Mouse (Mus musculus) heart, adult 2 months (tissue): ENCODE data around the gene Rgl1. TPM values are rescaled to one million over a fixed set of nuclear protein-coding genes. Genes with fewer than 3 reads are reported as not detected.

ENCODE experiments used
- DNase-seq, 2 experiments: peaks; one replicate each; pipeline ENCODE4 v3.0.0; 2021
- H3K27ac ChIP-seq: fragments of 200-600 bp; 2 replicates; pipeline ENCODE4 v1.8.1; 2022
- H3K27me3 ChIP-seq: fragments of 200-500 bp; 2 replicates; pipeline ENCODE4 v1.6.1; 2012; ENCODE audit warnings: mild to moderate bottlenecking, low read length, inconsistent platforms, mixed read lengths; ENCODE audit not compliant: control insufficient read depth, insufficient read depth
- H3K36me3 ChIP-seq: fragments of 200-500 bp; 2 replicates; pipeline ENCODE4 v1.6.1; 2012; ENCODE audit warnings: low read length, inconsistent platforms; ENCODE audit not compliant: control insufficient read depth, insufficient read depth
- H3K4me1 ChIP-seq: fragments of 200-500 bp; 2 replicates; pipeline ENCODE4 v1.6.1; 2011; ENCODE audit warnings: low read length; ENCODE audit not compliant: control insufficient read depth, insufficient read depth
- H3K4me3 ChIP-seq: fragments of 200-600 bp; 2 replicates; pipeline ENCODE4 v1.8.1; 2022
- H3K79me2 ChIP-seq: fragments of 200-500 bp; replicated peaks from 2 replicates; pipeline ENCODE4 v1.6.1; 2012; ENCODE audit warnings: mild to moderate bottlenecking, inconsistent platforms, low read length, moderate library complexity, mixed read lengths; ENCODE audit not compliant: control insufficient read depth, insufficient read depth
- H3K9ac ChIP-seq: fragments of 200-500 bp; 2 replicates; pipeline ENCODE4 v1.6.1; 2012; ENCODE audit warnings: low read depth, mild to moderate bottlenecking, control low read depth, inconsistent platforms, low read length, mixed read lengths
- CTCF ChIP-seq: fragments of 200-600 bp; IDR thresholded peaks from 2 replicates; pipeline ENCODE4 v1.8.1; 2022; ENCODE audit warnings: antibody characterized with exemption, mild to moderate bottlenecking, moderate library complexity
- EP300 ChIP-seq: fragments of 200-500 bp; IDR thresholded peaks from 2 replicates; pipeline ENCODE4 v1.6.1; 2011; ENCODE audit warnings: low read depth, low read length, control low read depth; ENCODE audit not compliant: insufficient read depth
- POLR2A ChIP-seq: fragments of 200-500 bp; IDR thresholded peaks from 2 replicates; pipeline ENCODE4 v1.6.1; 2011; ENCODE audit warnings: mild to moderate bottlenecking, low read depth, low read length, control low read depth; ENCODE audit not compliant: insufficient read depth
- WGBS: fragments of 180-500 bp; shearing (Covaris S2); methylation state at CpG from one replicate; pipeline ENCODE4 v1.1.7; 2018; 5-methylcytosine and 5-hydroxymethylcytosine counted together
- intact Hi-C: fragments of 180-260 bp; cut with DNase I; formaldehyde crosslinking; loops from one replicate; pipeline ENCODE4 v1.15.1; 2025
- polyA plus RNA-seq: library from polyadenylated mRNA; depleted of rRNA; stranded (reverse); fragments of >200 nt; gene quantifications from 2 replicates; pipeline ENCODE4 v1.2.3, GENCODE M21; 2012
- total RNA-seq, 2 experiments: library from RNA; stranded (reverse); gene quantifications; 2 replicates each; pipeline ENCODE4 v1.2.3; 2021

The Rgl1 gene
- total and polyA plus RNA-seq, 3 experiments, result 14.9 to 33.2 (median 28.4) TPM

DNA sequence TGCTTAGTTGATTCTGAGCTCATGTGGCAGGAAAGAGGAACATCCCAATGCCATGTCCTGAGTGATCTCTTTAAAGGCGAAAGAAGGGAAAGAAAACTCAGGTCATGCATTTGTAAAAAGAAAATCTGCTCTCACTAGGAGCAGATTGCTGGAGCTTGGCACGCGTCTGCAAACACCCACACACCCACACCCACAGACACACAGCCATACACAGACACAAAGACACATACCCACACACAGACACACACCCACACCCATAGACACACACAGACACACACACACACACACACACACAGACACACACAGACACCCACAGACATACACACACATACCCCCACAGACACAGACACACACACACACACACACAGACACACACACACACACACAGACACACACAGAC is 243.9 kb downstream of the Rgl1 start:
- no peak for DNase-seq
- Histone ChIP-seq H3K4me1 (peaks cover 14% of the 10 kb centered on the region), H3K4me3 (no peak overlapping the region), H3K36me3 (peaks cover 15% of the 10 kb centered on the region), H3K27ac (no peak overlapping the region), H3K79me2 (no peaks in the 10 kb centered on the region), H3K27me3 (no peaks in the 10 kb centered on the region), H3K9ac (no peak overlapping the region)
- intact Hi-C loops, result loop anchor here (5.0 kb wide), 1 partner anchor 385 kb away; no protein-coding TSS in a partner anchor
- no peak for TF ChIP-seq CTCF
- WGBS, result 87% methylated on average over 3 of the region's 3 CpGs

DNA sequence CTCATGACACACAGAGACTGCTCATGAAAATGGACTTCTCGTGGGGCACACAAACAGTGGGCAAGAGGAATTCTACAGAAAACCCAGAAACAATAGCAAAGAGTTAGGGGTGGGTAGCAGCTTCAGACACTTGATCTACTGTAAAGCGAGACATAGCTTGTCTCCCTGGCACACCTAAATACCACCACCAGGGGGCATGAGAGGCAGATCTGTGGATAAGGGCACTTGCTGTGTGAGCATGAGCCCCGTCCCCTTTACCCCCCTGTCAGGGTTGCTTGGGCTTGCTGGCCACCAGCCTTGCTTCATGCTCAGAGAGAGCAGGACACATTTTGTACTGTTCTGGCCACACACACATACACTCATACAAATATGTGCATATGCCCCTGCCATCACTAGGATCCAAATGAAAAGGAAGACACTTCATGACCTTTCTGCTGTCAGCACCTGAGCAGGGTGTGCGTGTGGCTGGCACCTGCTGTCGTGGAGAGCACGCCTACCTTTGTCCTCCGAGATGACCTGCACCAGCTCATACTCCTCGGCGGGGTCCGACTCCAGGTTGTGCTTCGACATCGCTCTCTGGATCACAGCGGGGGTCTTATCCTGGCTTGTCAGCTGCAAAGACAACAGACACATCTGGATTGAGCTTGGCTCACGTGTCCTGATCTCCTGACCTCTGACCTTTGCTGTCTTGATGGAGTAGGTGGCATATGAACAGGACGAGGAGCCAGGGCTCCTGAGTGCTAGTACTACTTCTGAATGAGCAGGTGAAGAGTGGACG is 245.2 kb downstream of the Rgl1 start:
- intact Hi-C loops, result loop anchor here (5.0 kb wide), 1 partner anchor 386 kb away; no protein-coding TSS in a partner anchor
- Histone ChIP-seq H3K79me2 (no peaks in the 10 kb centered on the region), H3K4me1 (peaks cover 7% of the 10 kb centered on the region), H3K36me3 (peaks cover 6% of the 10 kb centered on the region), H3K27me3 (no peaks in the 10 kb centered on the region), H3K9ac (no peak overlapping the region), H3K4me3 (no peak overlapping the region), H3K27ac (no peak overlapping the region)
- no peak for TF ChIP-seq POLR2A
- TF ChIP-seq EP300, result 0 out of 2 replicates have a peak, but pooled peaks have one; percentile 24
- peak; percentile 85 for TF ChIP-seq CTCF
- peak; percentile 52 to 67 for DNase-seq
- WGBS, result 84% methylated on average over 16 of the region's 16 CpGs

DNA sequence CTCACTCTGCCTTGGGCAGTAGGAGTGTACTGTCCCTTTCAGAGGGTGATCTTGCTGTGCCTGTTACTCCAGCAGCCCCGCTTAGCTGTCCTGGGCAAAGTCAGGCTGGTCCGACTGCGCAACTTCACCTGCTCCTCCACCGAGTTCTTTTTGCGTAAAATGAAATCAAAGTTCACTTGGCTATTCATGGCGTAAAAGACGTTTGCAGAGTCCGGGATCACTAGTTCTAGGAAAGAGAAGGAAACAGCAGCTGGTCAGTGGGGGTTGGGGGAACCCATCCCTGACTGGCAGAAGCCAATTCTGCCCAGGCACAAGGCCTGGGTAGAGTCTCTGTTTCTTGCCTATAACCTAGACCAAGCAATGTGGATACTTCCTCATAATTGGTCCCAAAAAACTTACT is 247.2 kb downstream of the Rgl1 start:
- no peak for DNase-seq
- Histone ChIP-seq H3K36me3 (no peaks in the 10 kb centered on the region; the same call in none of the 2 replicates), H3K79me2 (no peaks in the 10 kb centered on the region), H3K4me1 (peaks cover 4% of the 10 kb centered on the region), H3K27ac (no peak overlapping the region), H3K4me3 (no peak overlapping the region), H3K9ac (no peak overlapping the region), H3K27me3 (no peaks in the 10 kb centered on the region)
- TF ChIP-seq POLR2A, result no peak
- no peak for TF ChIP-seq CTCF
- TF ChIP-seq EP300, result no peak
- 89% methylated on average over 8 of the region's 8 CpGs for WGBS
- intact Hi-C loops, result no loop called here

DNA sequence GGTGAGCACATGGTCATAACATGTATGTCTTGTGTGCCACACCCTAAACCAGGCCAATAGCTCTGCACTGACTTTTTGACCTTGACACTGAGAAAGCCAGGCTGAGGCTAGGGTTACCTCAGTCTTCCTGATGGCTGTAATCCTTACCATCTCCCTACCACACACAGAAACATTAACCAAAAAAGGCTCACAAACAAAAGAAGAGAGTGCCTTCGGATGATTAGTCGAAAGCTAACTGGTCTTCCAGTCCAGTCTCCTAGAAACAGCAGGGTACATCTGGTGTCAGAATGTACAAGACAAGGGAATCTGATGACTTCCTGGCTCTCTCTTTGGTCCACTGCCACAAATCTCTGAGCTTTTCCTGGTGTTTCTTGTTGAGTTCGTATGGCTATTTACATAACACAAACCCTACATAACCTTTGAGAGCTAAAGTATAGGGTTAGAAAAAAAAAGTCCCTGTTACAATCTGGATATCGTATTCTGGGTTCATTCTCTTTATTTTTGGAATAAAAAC is 249.0 kb downstream of the Rgl1 start:
- H3K4me3 ChIP-seq, result no peak overlapping the region
- WGBS, result 60% methylated on average over 4 of the region's 4 CpGs
- H3K9ac ChIP-seq, result no peak overlapping the region
- H3K36me3 ChIP-seq, result no peaks in the 10 kb centered on the region; the same call in 1 of the 2 replicates
- H3K27ac ChIP-seq, result no peak overlapping the region
- H3K4me1 ChIP-seq, result peaks cover 3% of the 10 kb centered on the region
- H3K27me3 ChIP-seq, result no peaks in the 10 kb centered on the region
- TF ChIP-seq POLR2A (no peak), EP300 (no peak), CTCF (no peak)
- no peak for DNase-seq
- intact Hi-C loops, result no loop called here
- no peaks in the 10 kb centered on the region for H3K79me2 ChIP-seq

DNA sequence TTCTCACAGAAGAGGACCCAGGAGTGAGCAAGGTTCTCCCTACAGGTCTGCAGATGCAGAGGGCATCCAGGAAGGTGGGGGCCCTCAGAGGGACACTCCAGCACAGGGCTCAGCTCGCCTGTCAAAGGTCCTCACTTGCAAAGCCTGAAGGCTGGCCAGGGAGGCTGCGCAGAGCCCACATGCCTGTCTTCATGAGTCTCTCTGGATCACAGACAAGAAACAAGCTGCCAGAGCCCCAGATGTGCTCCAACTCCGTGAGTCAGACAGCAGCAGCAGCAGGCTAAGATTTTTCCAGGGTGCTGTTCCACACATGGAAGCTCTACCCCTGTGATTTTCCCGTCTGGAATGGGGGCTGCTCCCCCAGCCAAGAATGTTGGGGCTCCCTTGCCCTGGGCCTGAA is 251.9 kb downstream of the Rgl1 start:
- peak; percentile 59 to 60 for DNase-seq
- intact Hi-C loops, result loop anchor here (5.0 kb wide), 3 partner anchors 47 to 112 kb away; no protein-coding TSS in a partner anchor
- H3K9ac ChIP-seq, result no peak overlapping the region
- H3K36me3 ChIP-seq, result no peaks in the 10 kb centered on the region; the same call in 1 of the 2 replicates
- no peak for TF ChIP-seq CTCF
- 0 out of 2 replicates have a peak, but pooled peaks have one; percentile 27 for TF ChIP-seq EP300
- no peaks in the 10 kb centered on the region for H3K27me3 ChIP-seq
- no peaks in the 10 kb centered on the region for H3K79me2 ChIP-seq
- no peak overlapping the region for H3K27ac ChIP-seq
- WGBS, result 51% methylated on average over 4 of the region's 4 CpGs
- peaks cover 3% of the 10 kb centered on the region for H3K4me1 ChIP-seq
- no peak overlapping the region for H3K4me3 ChIP-seq

DNA sequence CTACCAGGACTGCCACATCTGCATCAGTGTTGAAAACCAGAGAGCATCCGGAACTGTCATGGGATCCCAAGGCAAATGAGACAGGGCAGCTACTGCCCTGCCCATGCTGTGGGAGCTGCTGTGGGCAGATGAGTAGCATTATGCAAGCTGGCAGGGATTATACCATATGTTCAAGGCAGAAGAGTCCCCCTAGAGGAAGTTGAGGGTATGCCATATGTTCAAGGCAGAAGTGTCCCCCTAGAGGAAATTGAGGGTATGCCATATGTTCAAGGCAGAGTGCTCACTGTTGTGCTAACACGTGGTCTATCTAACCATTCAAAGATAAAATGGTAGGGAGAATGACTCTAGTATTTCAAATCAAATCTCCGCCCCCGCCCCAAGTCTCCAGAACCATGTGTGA is 254.9 kb downstream of the Rgl1 start:
- intact Hi-C loops, result loop anchor here (1.0 to 5.0 kb wide), 4 partner anchors 44 to 125 kb away; partner anchors contain the start of gene Tsen15
- DNase-seq, result no peak
- Histone ChIP-seq H3K9ac (no peak overlapping the region), H3K4me3 (no peak overlapping the region), H3K4me1 (peaks cover 3% of the 10 kb centered on the region), H3K36me3 (no peaks in the 10 kb centered on the region), H3K27ac (no peak overlapping the region), H3K27me3 (no peaks in the 10 kb centered on the region), H3K79me2 (no peaks in the 10 kb centered on the region)
- peak; percentile 89 for TF ChIP-seq CTCF
- TF ChIP-seq POLR2A, result no peak
- TF ChIP-seq EP300, result peak; percentile 61; the same call in 1 of the 2 replicates
- WGBS, result 72% methylated on average over 4 of the region's 4 CpGs
